Comparison of ENCODE assay signal across 9 mouse cellular contexts in the genomic region with DNA sequence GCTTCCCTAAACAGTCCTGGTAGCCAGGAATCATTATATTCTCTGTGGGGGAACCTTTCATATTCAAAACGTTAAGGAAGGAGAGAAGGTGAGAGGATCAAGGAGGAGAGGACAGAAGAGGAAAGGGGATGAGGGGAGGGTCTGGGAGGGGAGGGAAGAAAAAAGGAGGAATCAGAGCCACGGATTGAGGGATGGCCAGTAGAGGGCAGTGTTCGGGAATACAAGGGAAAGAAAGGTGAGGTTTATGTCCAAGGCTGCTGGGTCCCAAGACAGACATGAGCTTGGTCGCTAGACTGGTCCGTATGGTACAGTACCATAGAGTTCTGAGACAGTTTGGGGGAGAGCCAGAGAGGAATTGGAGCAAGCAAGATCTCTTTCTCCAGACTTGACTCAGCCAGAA.
DNase-seq lines count a peak whose midpoint lies in the region; TF ChIP-seq lines count a peak whose summit lies in the region.
"Had no signal": no experiment of that assay in that cellular context is flagged by ENCODE, and none has a peak within 500 bp of the region (broad histone marks: within the 10 kb centered on the region; RNA-seq: fewer than 3 reads in every experiment).

No protein-coding gene starts in this region.

- H3K4me3 ChIP-seq in kidney, adult 2 months (ENCODE audit: insufficient read depth, low read depth, low read length): no peak overlapping the region
- H3K4me3 ChIP-seq: embryonic facial prominence, embryonic 12.5 days; neural tube, embryonic 12.5 days had no signal

- WGBS in kidney, adult 2 months: 30% methylated on average over 5 of the region's 5 CpGs

- no peaks in the 10 kb centered on the region for H3K36me3 ChIP-seq in kidney, adult 2 months (ENCODE audit: control insufficient read depth, insufficient read depth, low read length)
- H3K36me3 ChIP-seq: embryonic facial prominence, embryonic 12.5 days; neural tube, embryonic 12.5 days had no signal

- no peaks in the 10 kb centered on the region for H3K27me3 ChIP-seq in kidney, adult 2 months (replicated peaks; ENCODE audit: control insufficient read depth, insufficient read depth, low read length)
- H3K27me3 ChIP-seq: embryonic facial prominence, embryonic 12.5 days; neural tube, embryonic 12.5 days had no signal

- no peak overlapping the region for H3K27ac ChIP-seq in kidney, adult 2 months (ENCODE audit: insufficient read depth, low read depth, low read length)
- H3K27ac ChIP-seq: embryonic facial prominence, embryonic 12.5 days; neural tube, embryonic 12.5 days had no signal

- DNase-seq in kidney, adult 2 months: peak; percentile 9
- DNase-seq in kidney, adult 11 months: no peak
- DNase-seq in ES-CJ7 (ENCODE audit: low read depth, low spot score): peak; percentile 63
- peak; percentile 62 for DNase-seq in ZHBTc4 (ENCODE audit: low read depth, low spot score)
- DNase-seq in kidney, postnatal 36 days: peak; percentile 19 to 64
- DNase-seq in urinary bladder, postnatal 14 days (ENCODE audit: low spot score): no peak
- no peak for DNase-seq in ovary, postnatal 10 days (ENCODE audit: low spot score)

- H3K4me1 ChIP-seq in kidney, adult 2 months (ENCODE audit: control insufficient read depth, insufficient read depth, low read length): no peaks in the 10 kb centered on the region
- H3K4me1 ChIP-seq: embryonic facial prominence, embryonic 12.5 days; neural tube, embryonic 12.5 days had no signal

- TF ChIP-seq CTCF in kidney, adult 2 months (conservative IDR thresholded peaks at IDR 0.05; ENCODE audit: insufficient read depth, insufficient read length, low read depth, low read length): peak; percentile 65

- no peak for TF ChIP-seq POLR2A in kidney, adult 2 months (IDR thresholded peaks at IDR 0.05; ENCODE audit: low read depth, low read length)

Comparison
In these comparisons a context has a peak if more than half of its experiments do, and no peak if none do; other contexts are left out.
1. DNase-seq: peak in kidney, adult 2 months (single experiment), ES-CJ7 (single experiment), ZHBTc4 (single experiment) and kidney, postnatal 36 days (2 of 2); none in kidney, adult 11 months (single experiment), urinary bladder, postnatal 14 days (single experiment) and ovary, postnatal 10 days (single experiment).